Mouse (Mus musculus): ENCODE results near the gene Tmem240. TPM values are rescaled to one million over a fixed set of nuclear protein-coding genes. Genes with fewer than 3 reads are reported as not detected.
"Not testable (repeated sequence)": the region's sequence is repeated elsewhere in the genome, so short reads cannot be mapped to it uniquely, and the experiment has no call there.

The Tmem240 gene
- polyA plus RNA-seq, 1 experiment from 2014 or later = 1.4 TPM

- no peak overlapping the region for H3K4me3 ChIP-seq
- H3K27me3 ChIP-seq = no peaks in the 10 kb centered on the region
- ATAC-seq (ENCODE audit: insufficient number of reproducible peaks, insufficient read depth, low FRiP score, low TSS enrichment, low read depth) = no peak
- H3K9ac ChIP-seq = no peak overlapping the region
- no peaks in the 10 kb centered on the region for H3K36me3 ChIP-seq
- 70% methylated on average over 3 of the region's 3 CpGs for WGBS
- no peak overlapping the region for H3K27ac ChIP-seq
- H3K4me1 ChIP-seq = peaks cover 7% of the 10 kb centered on the region
- no peak overlapping the region for H3K4me2 ChIP-seq
- H3K9me3 ChIP-seq = no peaks in the 10 kb centered on the region
These were observed 53.7 kb downstream of the Tmem240 start for GRCm38 (mm10) chr4:155788300-155788699.

- WGBS = 82% methylated on average over 4 of the region's 4 CpGs
- not testable (repeated sequence) for H3K4me2 ChIP-seq; H3K9ac ChIP-seq; H3K27ac ChIP-seq; ATAC-seq (ENCODE audit: insufficient number of reproducible peaks, insufficient read depth, low FRiP score, low TSS enrichment, low read depth); H3K4me3 ChIP-seq; H3K27me3 ChIP-seq; H3K9me3 ChIP-seq; H3K36me3 ChIP-seq; H3K4me1 ChIP-seq
These were observed 54.2 kb downstream of the Tmem240 start for GRCm38 (mm10) chr4:155788833-155789232.

DNA sequence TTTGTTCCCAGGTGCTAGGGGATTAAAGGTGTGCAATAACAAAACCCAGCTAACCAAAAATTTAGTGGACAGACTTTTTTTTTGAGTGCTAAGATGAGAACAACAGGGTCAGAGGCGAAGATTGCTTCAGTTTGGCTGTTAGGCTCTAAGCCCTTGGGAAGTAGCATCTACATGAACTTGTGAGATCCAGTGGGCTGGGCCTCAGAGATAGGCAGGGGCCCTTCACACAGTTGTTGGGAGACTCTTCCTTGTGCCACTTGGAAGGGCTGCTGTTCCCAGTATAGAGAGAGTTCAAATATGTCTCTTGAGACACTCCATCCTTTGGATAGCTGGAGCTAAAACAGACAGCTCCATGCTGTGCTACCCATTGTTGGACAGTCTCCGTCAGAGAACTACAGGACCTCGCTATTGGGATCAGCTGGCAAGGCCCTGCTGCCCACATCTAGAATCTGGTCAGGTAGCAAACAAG is 55.5 kb downstream of the Tmem240 start, which contains the start of gene Ankrd65:
Ankrd65 (plus strand) TSS at position 419 of the 469 bp plus-strand sequence.
- H3K4me2 ChIP-seq = no peak within 1 kb of the TSS
- H3K4me1 ChIP-seq = 0 out of 2 replicates have a peak, but pooled peaks cover 3% of the 10 kb centered on the region
- H3K4me3 ChIP-seq = no peak within 1 kb of the TSS
- no peak for ATAC-seq (ENCODE audit: insufficient number of reproducible peaks, insufficient read depth, low FRiP score, low TSS enrichment, low read depth)
- no peaks in the 10 kb centered on the region for H3K27me3 ChIP-seq
- no peak within 1 kb of the TSS for H3K9ac ChIP-seq
- no peaks in the 10 kb centered on the region for H3K9me3 ChIP-seq
- H3K27ac ChIP-seq = peak within 1 kb of the TSS; percentile 28; the same call in 1 of the 2 replicates
- 78% methylated on average over 3 of the region's 3 CpGs for WGBS
- H3K36me3 ChIP-seq = no peaks in the 10 kb centered on the region

Small RNAs within 50 kb of the gene (microRNA-seq; reads per million reads assigned to microRNA genes)
- gene Gm27743 = not detected

Other genes starting within 250 kb of the Tmem240 start
- 501 and 523 TPM in 2 replicates for gene Gnb1, start 243.4 kb upstream of the Tmem240 start, polyA plus RNA-seq (2015; fragmentation: Nextera tagmentation; extraction: Ambion mirVana)
- 86.8 and 92.8 TPM in 2 replicates for gene Nadk, start 172.4 kb upstream of the Tmem240 start, polyA plus RNA-seq (2015; fragmentation: Nextera tagmentation; extraction: Ambion mirVana)
- 10.5 and 11.1 TPM in 2 replicates for gene Slc35e2, start 133.4 kb upstream of the Tmem240 start, polyA plus RNA-seq (2015; fragmentation: Nextera tagmentation; extraction: Ambion mirVana)
- gene Cdk11b, start 109.9 kb upstream of the Tmem240 start, polyA plus RNA-seq (2015; fragmentation: Nextera tagmentation; extraction: Ambion mirVana) = 73.9 and 76.4 TPM in 2 replicates
- gene Gm10563, start 89.4 kb upstream of the Tmem240 start, polyA plus RNA-seq (2015; fragmentation: Nextera tagmentation; extraction: Ambion mirVana) = not detected in 2 replicates
- gene Mmp23, start 81.4 kb upstream of the Tmem240 start, polyA plus RNA-seq (2015; fragmentation: Nextera tagmentation; extraction: Ambion mirVana) = 24.8 and 26.1 TPM in 2 replicates
- 36.1 and 36.7 TPM in 2 replicates for gene Mib2, start 65.6 kb upstream of the Tmem240 start, polyA plus RNA-seq (2015; fragmentation: Nextera tagmentation; extraction: Ambion mirVana)
- 6.5 and 8.7 TPM in 2 replicates for gene Fndc10, start 40.5 kb upstream of the Tmem240 start, polyA plus RNA-seq (2015; fragmentation: Nextera tagmentation; extraction: Ambion mirVana)
- 136 and 142 TPM in 2 replicates for gene Ssu72, start 30.0 kb upstream of the Tmem240 start, polyA plus RNA-seq (2015; fragmentation: Nextera tagmentation; extraction: Ambion mirVana)
- gene Atad3a, start 26.3 kb downstream of the Tmem240 start, polyA plus RNA-seq (2015; fragmentation: Nextera tagmentation; extraction: Ambion mirVana) = 93.8 and 94.9 TPM in 2 replicates
- gene Vwa1, start 39.9 kb downstream of the Tmem240 start, polyA plus RNA-seq (2015; fragmentation: Nextera tagmentation; extraction: Ambion mirVana) = 8.6 and 9.6 TPM in 2 replicates
- 0.67 and 0.74 TPM in 2 replicates for gene Tmem88b, start 51.1 kb downstream of the Tmem240 start, polyA plus RNA-seq (2015; fragmentation: Nextera tagmentation; extraction: Ambion mirVana)
- 0.24 TPM in 1 of 2 replicates, not detected in the other for gene Ankrd65, start 55.6 kb downstream of the Tmem240 start, polyA plus RNA-seq (2015; fragmentation: Nextera tagmentation; extraction: Ambion mirVana)
- 195 and 229 TPM in 2 replicates for gene Mrpl20, start 68.1 kb downstream of the Tmem240 start, polyA plus RNA-seq (2015; fragmentation: Nextera tagmentation; extraction: Ambion mirVana)
- 217 and 248 TPM in 2 replicates for gene Ccnl2, start 77.7 kb downstream of the Tmem240 start, polyA plus RNA-seq (2015; fragmentation: Nextera tagmentation; extraction: Ambion mirVana)
- 131 and 150 TPM in 2 replicates for gene Aurkaip1, start 96.5 kb downstream of the Tmem240 start, polyA plus RNA-seq (2015; fragmentation: Nextera tagmentation; extraction: Ambion mirVana)
- 69.6 and 71.8 TPM in 2 replicates for gene Mxra8, start 104.9 kb downstream of the Tmem240 start, polyA plus RNA-seq (2015; fragmentation: Nextera tagmentation; extraction: Ambion mirVana)
- gene Dvl1, start 112.6 kb downstream of the Tmem240 start, polyA plus RNA-seq (2015; fragmentation: Nextera tagmentation; extraction: Ambion mirVana) = 4.0 and 5.4 TPM in 2 replicates
- 0.55 and 0.62 TPM in 2 replicates for gene Tas1r3, start 128.6 kb downstream of the Tmem240 start, polyA plus RNA-seq (2015; fragmentation: Nextera tagmentation; extraction: Ambion mirVana)
- gene Cptp, start 134.6 kb downstream of the Tmem240 start, polyA plus RNA-seq (2015; fragmentation: Nextera tagmentation; extraction: Ambion mirVana) = 15.6 and 16.4 TPM in 2 replicates
- 70.9 and 81.0 TPM in 2 replicates for gene Ints11, start 134.7 kb downstream of the Tmem240 start, polyA plus RNA-seq (2015; fragmentation: Nextera tagmentation; extraction: Ambion mirVana)
- 48.4 and 54.7 TPM in 2 replicates for gene Pusl1, start 157.0 kb downstream of the Tmem240 start, polyA plus RNA-seq (2015; fragmentation: Nextera tagmentation; extraction: Ambion mirVana)
- 21.1 and 21.6 TPM in 2 replicates for gene Acap3, start 157.0 kb downstream of the Tmem240 start, polyA plus RNA-seq (2015; fragmentation: Nextera tagmentation; extraction: Ambion mirVana)
- 113 and 120 TPM in 2 replicates for gene Ube2j2, start 209.0 kb downstream of the Tmem240 start, polyA plus RNA-seq (2015; fragmentation: Nextera tagmentation; extraction: Ambion mirVana)
- 39.5 and 43.6 TPM in 2 replicates for gene C1qtnf12, start 227.5 kb downstream of the Tmem240 start, polyA plus RNA-seq (2015; fragmentation: Nextera tagmentation; extraction: Ambion mirVana)

Measured in embryonic facial prominence, embryonic 13.5 days (tissue).